Mouse (Mus musculus) heart, adult 2 months (tissue): ENCODE data around the gene Kif24.

ENCODE experiments used
- CTCF ChIP-seq: fragments of 200-600 bp; IDR thresholded peaks from 2 replicates; pipeline ENCODE4 v1.8.1; 2022; ENCODE audit warnings: antibody characterized with exemption, mild to moderate bottlenecking, moderate library complexity
- POLR2A ChIP-seq: fragments of 200-500 bp; IDR thresholded peaks from 2 replicates; pipeline ENCODE4 v1.6.1; 2011; ENCODE audit warnings: mild to moderate bottlenecking, low read depth, low read length, control low read depth; ENCODE audit not compliant: insufficient read depth

DNA sequence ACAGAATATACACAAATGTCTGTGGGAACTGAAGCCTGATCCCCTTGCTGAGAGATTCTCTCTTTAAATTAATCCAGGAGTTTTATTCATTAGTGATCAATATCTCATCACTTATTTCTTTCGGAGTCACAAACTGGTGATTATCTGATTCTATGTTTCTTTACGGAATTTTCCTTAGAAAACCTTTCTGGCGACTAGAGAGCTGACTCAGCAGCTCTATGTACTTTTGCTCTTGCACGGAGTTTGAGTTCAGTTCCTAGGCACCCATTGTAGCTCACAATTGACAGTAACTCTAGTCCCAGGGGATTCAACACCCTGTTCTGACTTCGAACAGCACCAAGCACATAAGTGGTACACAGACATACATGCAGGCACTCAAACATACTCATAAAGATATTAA, 25.8 kb downstream of the Kif24 start:
- TF ChIP-seq CTCF (no peak), POLR2A (no peak)
